Mouse (Mus musculus) midbrain, embryonic 16.5 days (tissue): Measurements from ENCODE around the gene Srpk3. TPM values are rescaled to one million over a fixed set of nuclear protein-coding genes. Genes with fewer than 3 reads are reported as not detected.
A peak's percentile ranks its signal among the peaks of the same experiment; 100 is the strongest.
"Not testable (repeated sequence)": the region's sequence is repeated elsewhere in the genome, so short reads cannot be mapped to it uniquely, and the experiment has no call there.

Source experiments
- ATAC-seq: fragments of 200-750 bp; cut with Nextera tagmentation; 2 replicates; pipeline ENCODE4 v1.8.0; 2017; ENCODE audit warnings: moderate TSS enrichment
- H3K27ac ChIP-seq: fragments of 300-500 bp; sonication (generic); 2 replicates; pipeline ENCODE4 v1.5.1; 2014; ENCODE audit warnings: mild to moderate bottlenecking, low read length, mixed read lengths
- H3K27me3 ChIP-seq: fragments of 300-500 bp; sonication (generic); 2 replicates; pipeline ENCODE4 v1.6.1; 2014; ENCODE audit warnings: low read depth, low read length, mixed read lengths; ENCODE audit not compliant: control insufficient read depth, insufficient read depth
- H3K36me3 ChIP-seq: fragments of 300-500 bp; sonication (generic); 2 replicates; pipeline ENCODE4 v1.6.1; 2014; ENCODE audit warnings: mild to moderate bottlenecking, low read length, moderate library complexity, mixed read lengths; ENCODE audit not compliant: control insufficient read depth, insufficient read depth
- H3K4me1 ChIP-seq: fragments of 300-500 bp; sonication (generic); 2 replicates; pipeline ENCODE4 v1.6.1; 2014; ENCODE audit warnings: mild to moderate bottlenecking, low read length, mixed read lengths; ENCODE audit not compliant: control insufficient read depth, insufficient read depth
- H3K4me2 ChIP-seq: fragments of 300-500 bp; sonication (generic); 2 replicates; pipeline ENCODE4 v1.6.1; 2014; ENCODE audit warnings: mild to moderate bottlenecking, low read length, mixed read lengths
- H3K4me3 ChIP-seq: fragments of 300-500 bp; sonication (generic); 2 replicates; pipeline ENCODE4 v1.5.1; 2014; ENCODE audit warnings: low read depth, mild to moderate bottlenecking, low read length, moderate library complexity, mixed read lengths
- H3K9ac ChIP-seq: fragments of 300-500 bp; sonication (generic); 2 replicates; pipeline ENCODE4 v1.6.1; 2014; ENCODE audit warnings: low read depth, low read length, mixed read lengths
- H3K9me3 ChIP-seq: fragments of 300-500 bp; sonication (generic); replicated peaks from 2 replicates; pipeline ENCODE4 v1.6.1; 2014; ENCODE audit warnings: mild to moderate bottlenecking, low read length, mixed read lengths; ENCODE audit not compliant: control insufficient read depth, poor library complexity, severe bottlenecking
- WGBS: fragments of 180-500 bp; shearing (Covaris S2); extraction: QIAGEN DNeasy Blood & Tissue Kit; methylation state at CpG from one replicate; pipeline ENCODE4 v1.1.7; 2014; 5-methylcytosine and 5-hydroxymethylcytosine counted together
- polyA plus RNA-seq: library from polyadenylated mRNA; unstranded; fragments of >200 nt; fragmentation: Nextera tagmentation; extraction: Ambion mirVana; gene quantifications from 2 replicates; pipeline ENCODE4 v1.2.1, GENCODE M21; 2015

Gene Srpk3
- polyA plus RNA-seq = 2.0 and 2.4 TPM in 2 replicates

DNA sequence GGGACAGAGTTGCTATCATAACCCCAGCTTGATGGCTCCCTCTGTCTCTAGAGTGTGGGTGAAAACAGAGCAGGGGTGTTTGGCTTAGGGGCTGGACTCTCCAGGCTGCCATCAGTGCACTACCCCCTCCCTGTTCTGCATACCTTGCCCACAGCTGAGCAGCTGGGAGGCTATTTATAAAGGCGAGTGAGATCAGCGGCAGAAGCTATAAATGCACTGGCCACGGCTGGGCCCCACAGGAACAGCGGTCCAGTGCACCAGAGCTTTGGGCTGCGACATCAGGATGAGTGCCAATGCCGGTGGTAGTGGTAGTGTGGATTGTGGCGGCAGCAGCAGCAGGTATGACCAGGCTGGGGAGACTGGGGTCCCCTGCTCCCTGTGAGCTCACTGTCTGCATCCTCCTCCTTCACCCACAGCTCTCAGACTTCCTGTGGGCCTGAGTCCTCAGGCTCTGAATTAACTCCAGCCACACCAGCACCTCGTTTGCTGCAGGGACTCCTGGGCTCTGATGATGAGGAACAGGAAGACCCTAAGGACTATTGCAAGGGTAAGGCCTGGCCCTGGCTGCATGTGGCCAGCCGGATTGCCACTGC lies at the start of gene Srpk3:
Gene Srpk3, plus strand, starts transcription at position 238 of the 593 bp plus-strand sequence.
- H3K27me3 ChIP-seq = no peaks in the 10 kb centered on the region
- H3K4me1 ChIP-seq = no peaks in the 10 kb centered on the region
- no peak within 1 kb of the TSS for H3K4me2 ChIP-seq
- H3K9ac ChIP-seq = no peak within 1 kb of the TSS
- H3K4me3 ChIP-seq = no peak within 1 kb of the TSS
- no peaks in the 10 kb centered on the region for H3K9me3 ChIP-seq
- 59% methylated on average over 9 of the region's 9 CpGs for WGBS
- ATAC-seq = 0 out of 2 replicates have a peak, but pooled peaks have one; percentile 2
- no peaks in the 10 kb centered on the region; the same call in none of the 2 replicates for H3K36me3 ChIP-seq
- no peak within 1 kb of the TSS for H3K27ac ChIP-seq

DNA sequence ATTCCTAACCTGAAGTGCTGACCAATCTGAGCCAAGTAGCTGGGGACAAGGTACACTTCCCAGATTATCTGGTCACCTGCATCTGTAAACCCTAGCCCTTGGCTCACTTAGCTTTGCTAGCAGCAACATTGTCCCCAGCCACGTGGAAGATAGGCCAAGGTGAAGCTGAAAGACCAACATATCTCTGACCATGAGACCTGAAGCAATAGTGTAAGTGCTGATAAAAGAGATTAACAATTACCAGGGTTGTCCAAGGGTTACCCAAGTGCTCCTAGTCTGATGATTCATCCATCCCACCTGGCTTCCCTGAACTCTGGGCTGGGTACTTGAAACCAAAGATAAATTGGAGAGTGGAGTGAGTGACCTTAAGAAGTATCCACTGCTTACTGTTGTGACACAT lies 43.3 kb upstream of the Srpk3 start:
- ATAC-seq = no peak
- Histone ChIP-seq H3K9ac (no peak overlapping the region), H3K4me2 (no peak overlapping the region), H3K9me3 (no peaks in the 10 kb centered on the region), H3K36me3 (no peaks in the 10 kb centered on the region; the same call in 1 of the 2 replicates), H3K4me1 (no peaks in the 10 kb centered on the region), H3K27me3 (no peaks in the 10 kb centered on the region), H3K27ac (no peak overlapping the region), H3K4me3 (no peak overlapping the region)
- WGBS = 40% methylated on average over 1 of the region's 1 CpGs

DNA sequence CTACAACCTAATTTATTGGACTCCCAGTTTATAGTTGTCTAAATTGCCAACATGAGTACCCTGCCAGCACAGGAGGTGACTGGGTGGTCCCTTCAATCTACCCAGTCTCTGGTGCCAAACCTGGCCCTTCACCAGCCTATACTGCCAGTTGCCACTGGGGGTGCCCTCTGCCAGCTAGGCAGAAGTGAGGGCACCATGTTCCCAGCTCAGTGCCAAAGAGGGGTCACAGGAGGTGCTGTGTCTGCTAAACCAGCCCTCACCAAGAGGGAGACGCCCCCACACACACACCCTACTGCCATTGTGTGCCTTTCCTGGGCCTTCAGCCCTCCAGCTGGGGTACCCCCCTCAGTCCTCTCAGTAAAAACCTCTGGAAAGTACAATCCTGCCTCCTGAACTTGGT lies 36.0 kb upstream of the Srpk3 start:
- Histone ChIP-seq H3K4me2 (no peak overlapping the region), H3K36me3 (no peaks in the 10 kb centered on the region), H3K4me1 (no peaks in the 10 kb centered on the region), H3K9ac (no peak overlapping the region), H3K27ac (no peak overlapping the region), H3K4me3 (no peak overlapping the region), H3K27me3 (no peaks in the 10 kb centered on the region), H3K9me3 (no peaks in the 10 kb centered on the region)
- WGBS = 50% methylated on average over 1 of the region's 1 CpGs
- no peak for ATAC-seq

DNA sequence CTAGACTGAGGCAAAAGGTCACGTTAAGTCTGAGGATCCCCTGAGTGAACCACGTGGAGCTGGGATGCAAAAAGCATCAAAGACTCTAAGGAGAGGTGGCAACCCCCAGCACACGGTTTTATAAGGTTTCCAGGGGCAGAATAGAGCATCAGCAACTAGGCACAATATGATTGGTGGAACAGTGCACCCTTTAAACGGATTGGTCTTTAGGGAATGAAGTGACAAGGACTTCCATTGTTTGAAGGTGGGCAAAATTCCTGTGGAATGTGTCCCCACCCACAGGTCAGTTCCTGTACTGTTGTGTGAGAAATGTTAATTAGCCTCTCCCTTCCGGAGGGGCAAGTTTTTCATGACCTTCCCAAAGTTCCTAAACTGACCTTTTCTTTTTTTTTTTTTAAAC lies 35.1 kb upstream of the Srpk3 start:
- Histone ChIP-seq H3K27ac (no peak overlapping the region), H3K27me3 (no peaks in the 10 kb centered on the region), H3K4me2 (no peak overlapping the region), H3K4me1 (no peaks in the 10 kb centered on the region), H3K4me3 (no peak overlapping the region), H3K36me3 (no peaks in the 10 kb centered on the region), H3K9ac (no peak overlapping the region), H3K9me3 (no peaks in the 10 kb centered on the region)
- WGBS = 62% methylated on average over 5 of the region's 5 CpGs
- ATAC-seq = no peak

DNA sequence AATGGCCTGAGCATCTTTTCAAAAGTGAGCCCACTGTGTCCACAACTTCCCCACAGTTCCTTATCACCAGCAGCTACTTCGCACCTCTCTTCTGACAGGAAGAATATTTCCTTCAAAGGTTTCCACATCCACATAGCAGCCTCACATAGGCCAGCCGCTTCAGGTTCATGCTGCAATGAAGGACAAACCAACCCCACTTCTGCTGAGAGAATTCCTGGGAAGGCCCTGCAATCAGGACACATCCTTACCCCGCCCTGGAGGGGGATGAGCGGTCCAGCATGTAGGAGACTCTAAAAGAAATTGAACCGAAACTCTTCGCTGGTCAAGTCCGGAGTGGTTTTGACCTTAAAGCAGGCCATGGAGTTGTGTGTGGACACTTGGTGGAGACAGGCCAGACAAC lies 34.4 kb upstream of the Srpk3 start:
- WGBS = 89% methylated on average over 7 of the region's 7 CpGs
- H3K9ac ChIP-seq, H3K36me3 ChIP-seq, H3K27me3 ChIP-seq, H3K27ac ChIP-seq, H3K4me3 ChIP-seq, ATAC-seq, H3K4me1 ChIP-seq, H3K4me2 ChIP-seq, H3K9me3 ChIP-seq: not testable (repeated sequence)

DNA sequence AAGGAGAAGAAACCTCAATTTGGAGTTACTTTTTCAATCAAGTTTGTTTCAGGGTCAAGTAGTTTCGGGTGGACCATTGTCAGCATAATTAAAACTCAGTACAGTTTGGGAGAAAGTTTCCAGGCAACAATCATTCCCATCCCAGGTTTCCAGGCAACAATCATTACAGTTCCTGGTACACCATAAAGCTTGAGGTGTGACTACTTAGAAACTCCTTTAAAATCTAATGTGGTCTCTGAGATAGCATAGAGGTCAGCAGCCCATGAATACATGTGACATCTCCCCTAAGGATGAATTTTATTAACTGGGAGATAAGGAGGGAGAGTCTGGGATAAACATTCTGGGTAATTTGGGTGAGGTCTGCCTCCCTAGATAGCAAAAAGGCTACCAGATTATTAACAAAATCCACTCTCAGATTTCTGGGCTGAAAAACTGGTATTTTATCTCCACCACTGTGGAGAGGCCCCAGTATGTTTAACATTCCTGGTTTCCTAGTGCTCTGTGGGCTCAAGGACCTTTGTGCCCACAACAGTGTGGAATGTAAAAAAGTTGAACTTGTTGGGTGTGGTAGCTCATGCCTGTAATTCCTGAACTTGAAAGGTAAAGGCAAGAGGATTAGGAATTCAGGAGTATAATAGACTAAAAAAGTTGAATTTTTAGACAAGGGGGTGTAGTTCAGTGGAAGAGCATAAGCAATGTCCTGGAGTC lies 29.3 kb upstream of the Srpk3 start:
- no peaks in the 10 kb centered on the region for H3K4me1 ChIP-seq
- H3K9ac ChIP-seq = no peak overlapping the region
- WGBS = 72% methylated on average over 1 of the region's 1 CpGs
- no peaks in the 10 kb centered on the region for H3K27me3 ChIP-seq
- no peak overlapping the region for H3K4me2 ChIP-seq
- H3K27ac ChIP-seq = no peak overlapping the region
- no peak for ATAC-seq
- no peaks in the 10 kb centered on the region for H3K9me3 ChIP-seq
- no peaks in the 10 kb centered on the region for H3K36me3 ChIP-seq
- H3K4me3 ChIP-seq = no peak overlapping the region

DNA sequence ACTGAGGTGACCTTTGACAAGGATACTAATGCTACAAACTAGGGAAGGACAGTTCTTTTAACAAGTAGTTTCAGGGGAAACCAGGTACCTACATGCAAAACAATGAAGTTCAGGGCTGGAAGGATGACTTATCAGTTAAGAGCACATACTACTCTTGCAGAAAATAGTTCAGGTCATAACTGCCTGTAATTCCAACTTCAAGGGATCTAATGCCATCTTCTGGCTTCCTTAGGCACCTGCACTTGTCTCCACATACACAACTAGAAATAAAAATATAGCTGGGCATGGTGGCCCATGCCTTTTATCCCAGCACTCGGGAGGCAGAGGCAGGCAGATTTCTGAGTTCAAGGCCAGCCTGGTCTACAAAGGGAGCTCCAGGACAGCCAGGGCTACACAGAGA lies 25.2 kb upstream of the Srpk3 start:
- Histone ChIP-seq H3K9ac (no peak overlapping the region), H3K4me1 (no peaks in the 10 kb centered on the region), H3K9me3 (no peaks in the 10 kb centered on the region), H3K4me2 (no peak overlapping the region), H3K27me3 (no peaks in the 10 kb centered on the region), H3K36me3 (no peaks in the 10 kb centered on the region), H3K27ac (no peak overlapping the region), H3K4me3 (no peak overlapping the region)
- whole genome bisulfite sequencing = 100% methylated on average over 1 of the region's 1 CpGs
- no peak for ATAC-seq

DNA sequence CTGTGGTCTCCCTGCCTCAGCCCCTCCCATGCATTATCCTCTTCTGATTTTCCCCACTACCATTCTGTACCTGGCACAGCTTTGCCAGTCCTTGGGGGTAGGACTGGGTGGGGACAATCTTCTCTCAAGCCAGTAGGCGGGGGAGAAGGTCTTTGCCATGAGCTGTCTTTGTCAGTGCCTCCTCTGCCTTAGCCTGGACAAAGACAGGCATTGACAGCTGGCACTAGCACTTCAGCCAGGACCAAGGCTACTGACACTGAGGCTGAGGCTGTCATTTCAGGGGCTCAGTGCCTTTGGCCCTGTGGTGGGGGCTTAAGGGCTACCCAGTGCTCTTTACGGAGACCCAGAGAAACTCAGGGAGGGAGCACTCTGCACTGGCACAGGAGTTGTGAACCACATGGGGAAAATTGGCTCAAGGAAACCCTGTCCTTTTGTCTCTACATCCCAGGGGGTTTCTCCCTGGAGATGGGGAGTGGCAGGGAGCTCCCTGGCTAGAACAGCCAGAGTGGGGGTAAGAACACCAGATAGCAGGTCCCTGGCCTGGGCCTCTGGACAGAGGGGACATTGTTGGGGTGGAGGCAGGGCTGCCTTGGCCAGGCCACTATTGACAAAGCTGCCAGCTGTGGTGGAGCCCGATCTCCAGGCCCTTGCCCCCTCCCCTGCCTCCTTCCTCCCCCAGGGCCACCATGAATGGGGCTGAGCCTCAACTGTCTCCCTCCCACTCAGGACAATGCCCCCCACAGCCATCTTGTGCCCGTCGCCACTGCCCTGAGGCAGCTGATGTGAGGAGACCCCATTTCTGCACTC lies 17.7 kb upstream of the Srpk3 start, which contains the start of gene Plxnb3:
Gene Plxnb3, plus strand, starts transcription at position 757 of the 807 bp plus-strand sequence.
- H3K27ac ChIP-seq = no peak within 1 kb of the TSS
- no peaks in the 10 kb centered on the region for H3K36me3 ChIP-seq
- no peak for ATAC-seq
- WGBS = 62% methylated on average over 5 of the region's 5 CpGs
- no peaks in the 10 kb centered on the region for H3K9me3 ChIP-seq
- H3K4me2 ChIP-seq = no peak within 1 kb of the TSS
- no peak within 1 kb of the TSS for H3K4me3 ChIP-seq
- no peaks in the 10 kb centered on the region for H3K4me1 ChIP-seq
- no peaks in the 10 kb centered on the region for H3K27me3 ChIP-seq
- no peak within 1 kb of the TSS for H3K9ac ChIP-seq
